Mouse (Mus musculus) R1 (cell line): ENCODE data around the gene Fermt2.
A peak's percentile ranks its signal among the peaks of the same experiment; 100 is the strongest.

Source experiments
- DNase-seq: peaks from one replicate; pipeline ENCODE4 v3.0.0-alpha.2; 2018; ENCODE audit warnings: low read depth, low spot score

The Fermt2 gene

DNA sequence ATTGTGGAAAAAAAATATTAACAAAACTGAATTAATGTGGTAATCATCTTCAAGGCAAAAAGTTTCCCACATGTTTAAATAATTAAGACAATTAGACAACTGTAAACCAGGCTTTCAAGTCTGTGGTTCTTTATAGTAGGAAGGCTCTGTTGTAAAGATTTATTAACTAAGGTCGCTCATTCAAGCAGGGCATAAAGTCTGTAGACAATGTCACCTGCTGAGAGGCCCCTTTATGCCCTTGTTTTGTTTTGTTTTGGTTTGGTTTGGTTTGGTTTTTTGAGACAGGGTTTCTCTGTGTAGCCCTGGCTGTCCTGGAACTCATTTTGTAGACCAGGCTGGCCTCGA lies 91.0 kb downstream of the Fermt2 start:
- no peak for DNase-seq

DNA sequence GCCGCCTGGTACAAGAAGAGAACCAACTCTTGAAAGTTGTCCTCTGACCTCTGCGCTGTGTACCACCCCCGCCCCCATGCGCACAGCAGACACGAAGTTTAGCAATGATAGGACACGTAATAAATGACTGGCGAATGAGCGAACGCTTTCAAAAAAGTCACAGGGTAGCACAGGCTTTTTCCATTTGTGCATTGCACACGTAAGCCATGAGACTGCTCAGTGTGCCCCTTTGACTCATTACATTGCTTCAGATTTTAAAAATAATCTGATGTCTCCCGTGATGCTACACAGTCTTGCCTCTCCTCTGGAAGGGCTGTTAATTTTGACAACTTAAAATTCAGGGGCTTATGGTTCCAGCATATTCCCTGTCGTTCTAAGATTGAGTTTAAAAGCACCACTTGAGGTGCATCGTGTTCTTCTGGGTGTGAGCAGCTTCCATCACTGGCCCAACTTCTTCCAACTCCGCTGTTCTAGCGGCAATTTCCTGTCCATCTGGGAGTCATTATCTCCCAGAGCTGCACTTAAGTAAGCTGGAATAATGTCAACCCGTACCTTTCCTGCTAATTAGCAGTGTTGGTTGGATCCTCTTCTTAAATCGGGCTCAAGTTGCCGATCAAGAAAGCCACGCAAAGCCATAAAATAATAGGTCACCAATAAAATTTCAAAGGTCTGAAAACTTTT lies 91.5 kb downstream of the Fermt2 start:
- DNase-seq, result no peak

DNA sequence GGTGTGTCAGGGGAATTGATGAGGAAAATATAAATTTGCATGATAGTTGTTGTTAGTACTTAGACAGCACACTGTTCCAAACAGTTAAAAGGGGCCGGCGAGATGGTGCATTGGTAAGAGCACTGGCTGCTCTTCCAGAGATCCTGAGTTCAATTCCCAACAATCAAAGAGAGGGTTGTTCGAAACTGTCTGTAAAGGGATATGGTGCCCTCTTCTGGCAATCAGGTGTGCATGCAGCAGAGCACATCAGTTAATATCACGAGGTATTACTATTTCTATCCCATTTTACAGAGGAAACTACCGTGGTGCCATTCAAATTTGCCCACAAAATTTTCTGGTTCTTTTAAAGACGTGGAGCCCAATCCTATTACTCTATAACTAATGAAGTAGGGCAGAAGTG lies 95.7 kb downstream of the Fermt2 start:
- DNase-seq, result peak; percentile 71

DNA sequence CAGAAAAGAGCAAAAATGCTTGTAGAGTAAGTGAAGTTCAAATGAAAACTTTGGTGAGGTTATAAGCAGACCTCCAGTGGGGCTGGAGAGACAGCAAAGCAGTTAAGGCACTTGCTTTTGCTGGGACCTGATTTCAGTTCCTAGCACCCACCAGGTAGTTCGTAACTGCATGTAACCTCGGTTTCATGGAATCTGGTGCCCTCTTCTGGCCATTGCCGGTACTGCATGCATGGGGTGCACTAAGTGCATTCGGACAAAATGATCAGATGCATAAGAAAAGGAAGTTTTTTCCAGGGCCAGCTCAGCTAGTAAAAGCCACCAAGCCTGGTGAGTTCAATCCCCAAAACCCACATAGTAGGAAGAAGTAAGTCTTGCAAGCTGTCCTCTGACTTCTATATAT lies 97.9 kb downstream of the Fermt2 start:
- DNase-seq, result peak; percentile 79

DNA sequence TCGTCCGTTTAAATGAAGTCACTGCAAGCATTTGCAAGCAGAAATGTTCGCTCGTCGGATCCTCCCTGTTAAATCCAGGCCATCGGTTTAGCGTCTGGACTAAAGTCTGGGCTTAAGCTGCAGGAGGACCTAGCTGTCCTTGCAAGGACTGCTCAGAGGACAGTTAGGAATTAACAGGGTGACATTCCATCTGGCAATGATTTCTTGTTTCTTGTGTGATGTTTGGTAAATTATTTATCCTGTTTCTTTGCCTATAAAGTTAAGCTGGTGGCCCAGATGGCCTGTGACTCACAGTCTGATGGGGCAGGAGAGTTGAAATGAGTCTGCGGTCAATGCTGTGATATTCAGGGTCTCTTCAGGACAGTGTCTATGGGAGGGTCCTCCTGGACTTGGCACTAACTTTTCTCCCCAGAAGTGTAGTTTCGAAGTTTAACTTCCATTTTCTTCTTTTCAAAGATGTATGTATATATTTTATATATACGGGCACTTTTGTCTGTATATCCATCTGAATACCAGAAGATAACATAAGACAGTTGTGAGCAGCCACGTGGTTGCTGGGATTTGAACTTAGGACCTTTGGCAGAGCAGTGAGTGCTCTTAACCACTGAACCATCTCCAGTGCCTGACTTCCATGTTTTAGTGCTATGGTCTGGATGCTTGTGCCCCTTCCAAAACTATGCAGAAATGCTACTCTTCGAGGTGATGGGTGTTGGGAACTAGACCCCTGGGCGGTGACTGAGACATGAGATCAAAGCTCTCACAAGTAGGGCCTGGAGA lies 99.7 kb downstream of the Fermt2 start:
- no peak for DNase-seq

DNA sequence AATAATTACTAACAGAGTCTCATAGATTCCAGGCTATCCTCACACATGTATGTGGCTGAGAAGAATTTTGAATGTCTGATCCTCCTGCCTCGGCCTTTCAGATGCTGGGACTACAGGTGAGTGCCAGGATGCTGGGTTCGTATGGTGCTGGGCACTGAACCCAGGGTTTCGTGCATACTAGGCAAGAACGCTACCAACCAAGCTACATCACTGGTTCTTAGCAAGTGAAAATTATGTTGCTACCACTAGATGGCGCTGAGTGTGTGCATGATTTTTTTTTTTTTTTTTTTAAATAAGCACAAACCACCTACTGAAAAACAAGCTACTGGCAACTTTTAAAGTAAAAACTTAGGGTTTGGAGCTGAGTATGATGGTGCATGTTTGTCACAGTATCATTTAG lies 106.7 kb downstream of the Fermt2 start:
- DNase-seq, result peak; percentile 81

DNA sequence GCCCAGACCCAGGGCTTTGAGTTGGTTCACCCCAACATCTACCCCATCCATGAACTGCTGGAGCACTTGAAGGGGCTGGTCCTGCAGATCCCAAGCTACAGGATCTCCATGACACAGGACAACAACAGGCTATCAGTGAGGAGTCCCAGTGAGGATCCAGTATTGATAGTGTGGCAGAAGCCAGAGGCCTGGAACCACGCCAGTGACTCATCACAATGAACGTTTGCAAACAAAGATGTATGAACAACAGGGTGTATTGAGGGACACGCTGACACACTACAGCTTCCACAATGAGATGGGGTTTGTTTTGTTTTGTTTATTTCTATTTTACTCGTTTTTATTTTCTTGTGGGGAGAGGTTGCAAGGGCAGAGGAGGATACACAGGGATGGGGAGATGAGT lies 107.5 kb downstream of the Fermt2 start:
- DNase-seq, result no peak

DNA sequence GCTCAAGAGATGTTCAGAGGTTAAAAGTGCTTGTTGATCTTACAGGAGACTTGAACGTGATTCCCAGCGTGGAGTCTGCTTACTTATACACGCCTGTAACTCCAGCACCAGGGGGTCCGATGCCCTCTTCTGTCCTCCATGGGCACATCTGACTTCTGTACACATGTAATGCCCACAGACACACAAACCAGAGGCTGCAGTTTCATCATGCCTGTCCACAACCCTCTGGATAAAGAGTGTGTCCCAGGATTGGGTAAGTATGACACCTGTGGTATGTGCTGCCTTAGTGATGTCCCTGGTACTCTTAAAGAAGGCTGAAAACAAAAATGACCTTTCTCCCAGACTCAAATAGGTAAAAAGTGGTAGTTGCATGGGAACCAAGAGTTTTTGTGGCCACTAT lies 110.6 kb downstream of the Fermt2 start:
- no peak for DNase-seq

DNA sequence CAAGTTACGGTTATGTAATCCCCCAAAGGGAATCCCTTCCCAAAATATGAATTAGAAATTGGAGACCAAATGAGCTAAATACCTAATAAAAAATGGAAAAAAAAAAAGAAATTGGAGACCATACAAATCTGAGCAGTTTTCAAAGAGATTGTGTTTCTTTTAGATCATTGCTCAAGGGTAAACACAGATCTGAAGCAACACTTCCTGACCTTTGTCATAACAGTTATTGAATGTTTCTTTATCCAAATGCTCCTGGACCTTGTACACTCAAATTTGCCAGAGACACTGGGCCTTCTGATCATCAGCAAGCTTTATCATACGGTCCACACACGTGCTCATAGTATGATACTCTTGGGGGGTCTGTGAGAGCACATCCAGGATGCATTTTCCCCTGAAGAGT lies 111.4 kb downstream of the Fermt2 start:
- DNase-seq, result no peak

DNA sequence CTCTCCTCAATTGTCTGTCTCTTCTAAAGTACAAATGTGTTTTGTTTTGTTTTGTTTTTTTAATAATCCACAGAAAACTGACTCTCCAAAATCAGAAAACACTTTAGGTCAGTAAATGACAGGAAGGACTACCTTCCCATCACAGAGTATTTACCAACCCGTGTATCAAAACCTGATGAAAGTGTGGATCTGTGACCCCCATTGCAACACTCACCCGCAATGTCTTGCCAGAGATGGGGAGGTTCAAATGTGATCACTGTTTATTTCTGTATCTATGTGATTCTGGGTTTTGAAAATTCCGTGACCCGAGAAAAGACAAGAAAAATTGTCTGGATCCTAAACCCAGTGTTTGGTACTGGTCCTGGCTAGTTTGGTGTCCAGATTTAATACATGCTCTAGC lies 113.7 kb downstream of the Fermt2 start:
- DNase-seq, result no peak
